Mouse (Mus musculus) heart, embryonic 10.5 days (tissue): ENCODE results near the gene Bpifa1. TPM values are rescaled to one million over a fixed set of nuclear protein-coding genes. Genes with fewer than 3 reads are reported as not detected.

Experiments
- DNase-seq: peaks from one replicate; pipeline ENCODE4 v3.0.0-alpha.2; 2017; ENCODE audit warnings: low spot score
- H3K27ac ChIP-seq: fragments of 300-500 bp; sonication (generic); 2 replicates; pipeline ENCODE4 v1.5.1; 2016; ENCODE audit warnings: mild to moderate bottlenecking
- H3K27me3 ChIP-seq: fragments of 300-500 bp; sonication (generic); 2 replicates; pipeline ENCODE4 v1.6.1; 2016; ENCODE audit warnings: mild to moderate bottlenecking; ENCODE audit not compliant: poor library complexity, insufficient read depth, severe bottlenecking
- H3K36me3 ChIP-seq: fragments of 300-500 bp; sonication (generic); 2 replicates; pipeline ENCODE4 v1.6.1; 2016; ENCODE audit warnings: mild to moderate bottlenecking, moderate library complexity
- H3K4me1 ChIP-seq: fragments of 300-500 bp; sonication (generic); 2 replicates; pipeline ENCODE4 v1.6.1; 2016; ENCODE audit warnings: mild to moderate bottlenecking
- H3K4me3 ChIP-seq: fragments of 300-500 bp; sonication (generic); 2 replicates; pipeline ENCODE4 v1.5.1; 2016; ENCODE audit warnings: mild to moderate bottlenecking, moderate library complexity
- H3K9me3 ChIP-seq: fragments of 300-500 bp; sonication (generic); 2 replicates; pipeline ENCODE4 v1.6.1; 2016; ENCODE audit warnings: mild to moderate bottlenecking, moderate library complexity
- WGBS: fragments of 180-500 bp; shearing (Covaris S2); methylation state at CpG from one replicate; pipeline ENCODE4 v1.1.7; 2016; 5-methylcytosine and 5-hydroxymethylcytosine counted together
- polyA plus RNA-seq: library from polyadenylated mRNA; unstranded; fragments of >200 nt; fragmentation: Nextera tagmentation; extraction: Ambion mirVana; gene quantifications from 2 replicates; pipeline ENCODE4 v1.2.1, GENCODE M21; 2016

The Bpifa1 gene
- polyA plus RNA-seq, 1 experiment from 2014 or later, result not detected

DNA sequence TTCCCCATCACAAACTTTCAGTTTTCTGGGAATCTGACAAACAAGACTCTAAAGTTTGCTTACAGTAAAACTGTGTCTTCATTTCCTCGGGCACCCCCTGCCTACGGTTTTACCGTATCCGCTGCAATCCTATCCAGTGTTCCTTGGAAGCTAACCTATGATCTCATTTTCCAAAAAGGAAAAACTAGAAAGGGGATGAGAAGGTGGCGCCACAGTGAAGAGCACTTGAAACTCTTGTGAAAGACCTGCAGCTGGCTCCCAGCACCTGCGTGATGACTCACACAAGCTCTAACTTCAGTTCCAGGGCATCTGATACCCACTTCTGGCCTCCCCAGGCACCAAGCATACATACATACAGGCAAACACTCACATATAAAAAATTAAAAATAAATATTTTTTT, 42.6 kb downstream of the Bpifa1 start:
- no peak overlapping the region for H3K4me3 ChIP-seq
- H3K27me3 ChIP-seq, result no peaks in the 10 kb centered on the region
- 89% methylated on average over 6 of the region's 6 CpGs for WGBS
- H3K4me1 ChIP-seq, result no peaks in the 10 kb centered on the region
- H3K27ac ChIP-seq, result no peak overlapping the region
- DNase-seq, result no peak
- no peaks in the 10 kb centered on the region for H3K9me3 ChIP-seq
- H3K36me3 ChIP-seq, result no peaks in the 10 kb centered on the region

DNA sequence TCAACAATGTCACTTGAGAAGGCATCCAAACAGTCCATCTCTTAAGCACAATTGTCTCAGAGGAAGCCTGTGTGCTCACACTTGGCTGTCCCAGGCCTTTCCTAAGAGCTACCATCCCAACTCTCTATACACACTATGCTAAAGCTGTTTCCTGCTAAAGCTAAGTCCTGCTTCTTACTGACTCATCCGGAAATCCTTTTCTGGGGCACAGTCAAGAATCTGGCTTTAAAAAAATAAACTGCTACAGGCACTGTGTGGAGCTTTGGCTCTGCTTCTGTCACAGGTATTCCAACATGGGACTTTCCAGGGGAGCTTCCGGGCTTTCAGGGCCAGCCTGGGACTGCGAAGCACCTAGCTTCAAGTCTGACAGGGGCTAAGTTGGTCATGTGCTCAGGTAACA, 43.1 kb downstream of the Bpifa1 start:
- no peaks in the 10 kb centered on the region for H3K27me3 ChIP-seq
- no peak overlapping the region for H3K27ac ChIP-seq
- no peak overlapping the region for H3K4me3 ChIP-seq
- no peaks in the 10 kb centered on the region for H3K4me1 ChIP-seq
- 80% methylated on average over 3 of the region's 3 CpGs for WGBS
- no peak for DNase-seq
- no peaks in the 10 kb centered on the region for H3K9me3 ChIP-seq
- no peaks in the 10 kb centered on the region for H3K36me3 ChIP-seq

DNA sequence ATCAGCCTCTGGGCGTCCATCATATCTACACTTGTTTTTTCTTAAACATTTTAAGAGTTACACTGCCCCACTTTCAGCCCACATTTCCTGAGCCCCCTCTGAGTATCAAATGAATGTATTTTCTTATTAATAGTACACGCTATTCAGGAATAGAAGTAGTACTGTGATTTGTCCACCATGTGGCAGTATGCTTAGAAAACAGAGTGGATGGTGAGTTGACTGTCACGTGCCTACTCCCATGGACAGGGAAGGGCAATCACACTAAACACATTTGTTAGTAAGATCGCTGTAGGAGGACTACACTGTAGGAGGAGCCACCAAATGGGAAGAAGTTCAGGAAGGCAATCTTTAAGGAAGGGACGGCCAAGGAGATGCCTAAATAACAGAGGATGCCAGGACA, 44.8 kb downstream of the Bpifa1 start:
- H3K4me1 ChIP-seq, result peaks cover 14% of the 10 kb centered on the region
- H3K4me3 ChIP-seq, result no peak overlapping the region
- no peaks in the 10 kb centered on the region for H3K27me3 ChIP-seq
- H3K27ac ChIP-seq, result no peak overlapping the region
- no peaks in the 10 kb centered on the region for H3K9me3 ChIP-seq
- DNase-seq, result no peak
- 43% methylated on average over 5 of the region's 5 CpGs for WGBS
- no peaks in the 10 kb centered on the region for H3K36me3 ChIP-seq

DNA sequence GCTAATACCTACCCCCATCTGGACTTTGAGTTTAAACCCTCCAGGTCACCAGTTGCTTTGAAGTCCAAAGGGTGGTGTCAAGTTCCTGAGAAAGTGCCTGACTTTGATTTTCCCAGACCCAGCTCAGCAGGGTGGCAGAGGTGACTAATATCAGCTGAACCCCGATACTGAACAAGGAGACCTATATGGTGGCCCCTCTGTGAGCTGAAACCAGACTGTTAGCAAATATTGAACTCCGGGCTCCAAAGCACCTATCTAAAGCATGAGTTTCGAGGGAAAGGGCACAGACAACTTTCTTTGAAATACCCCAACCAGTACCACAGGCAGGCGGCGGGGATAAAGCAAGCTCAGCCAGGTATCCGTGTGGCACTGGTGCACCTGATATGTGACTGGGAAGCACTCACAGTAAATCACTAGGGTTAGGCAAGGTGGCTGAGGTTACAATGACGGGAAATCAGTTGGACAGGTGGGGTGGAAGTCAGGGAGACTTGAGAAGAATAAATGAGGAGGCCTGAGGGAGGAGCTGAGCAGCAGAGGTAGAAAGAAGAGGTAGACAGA, 47.3 kb downstream of the Bpifa1 start:
- H3K4me1 ChIP-seq, result peaks cover 19% of the 10 kb centered on the region
- no peak overlapping the region for H3K27ac ChIP-seq
- H3K27me3 ChIP-seq, result no peaks in the 10 kb centered on the region
- no peaks in the 10 kb centered on the region for H3K9me3 ChIP-seq
- 80% methylated on average over 7 of the region's 7 CpGs for WGBS
- no peaks in the 10 kb centered on the region for H3K36me3 ChIP-seq
- H3K4me3 ChIP-seq, result no peak overlapping the region
- DNase-seq, result no peak

DNA sequence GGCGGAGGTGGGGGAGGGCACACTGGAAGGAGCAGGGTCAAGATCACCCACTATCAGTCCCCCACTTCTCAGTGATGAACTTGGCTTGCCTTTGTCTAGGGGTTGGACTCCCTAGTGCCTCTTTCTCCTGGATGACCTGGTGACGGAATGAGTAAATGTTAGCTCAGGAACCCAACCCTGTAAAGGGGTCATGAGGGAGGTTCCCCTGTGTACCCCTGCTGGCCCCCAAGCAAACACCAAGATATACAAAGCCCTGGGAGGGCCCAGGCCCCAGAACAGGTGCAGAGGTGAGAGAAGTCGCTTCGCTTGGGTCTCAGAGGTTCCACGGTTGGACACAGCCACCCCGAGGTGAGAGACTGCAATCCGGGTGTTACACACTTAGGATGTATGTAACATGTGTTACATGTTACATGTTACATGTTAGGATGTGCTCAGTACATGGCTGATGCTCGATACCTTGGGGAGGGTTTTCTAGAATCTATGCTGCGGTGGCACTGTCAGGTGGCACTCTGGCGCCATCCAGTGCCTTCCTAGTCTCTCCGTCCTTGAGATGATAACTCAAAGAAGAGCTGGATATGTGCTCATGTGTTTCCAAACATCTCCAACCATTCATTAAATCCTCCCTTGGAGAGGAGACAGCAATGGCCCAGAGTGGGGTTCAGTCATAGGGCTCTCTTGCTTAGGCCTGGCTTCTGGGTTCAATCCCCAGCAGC, 48.0 kb downstream of the Bpifa1 start, which contains the start of gene Bpifb1:
Gene Bpifb1, plus strand, starts transcription at position 273 of the 713 bp plus-strand sequence.
- 77% methylated on average over 11 of the region's 11 CpGs for WGBS
- no peaks in the 10 kb centered on the region for H3K9me3 ChIP-seq
- H3K4me1 ChIP-seq, result peaks cover 19% of the 10 kb centered on the region
- H3K4me3 ChIP-seq, result no peak within 1 kb of the TSS
- H3K36me3 ChIP-seq, result no peaks in the 10 kb centered on the region
- no peak within 1 kb of the TSS for H3K27ac ChIP-seq
- no peak for DNase-seq
- no peaks in the 10 kb centered on the region for H3K27me3 ChIP-seq

DNA sequence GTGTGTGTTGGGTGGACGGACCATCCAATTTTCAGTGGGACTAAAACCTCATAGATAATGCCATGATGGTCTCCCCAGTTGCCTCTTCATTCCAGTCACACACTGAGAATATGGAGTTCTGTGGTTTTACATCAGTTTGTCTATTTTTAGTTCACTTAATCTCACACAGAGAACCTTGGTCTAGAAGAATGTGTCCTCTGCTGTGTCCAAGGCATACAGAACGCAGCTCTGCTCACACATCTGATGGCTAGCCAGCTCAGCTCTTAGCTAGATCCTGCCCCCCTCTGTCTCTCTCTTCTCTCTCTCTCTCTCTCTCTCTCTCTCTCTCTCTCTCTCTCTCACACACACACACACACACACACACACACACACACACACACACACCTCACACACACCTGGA, 49.5 kb downstream of the Bpifa1 start:
- no peak for DNase-seq
- WGBS, result 55% methylated on average over 2 of the region's 2 CpGs
- Histone ChIP-seq H3K4me3 (no peak overlapping the region), H3K9me3 (no peaks in the 10 kb centered on the region), H3K4me1 (peaks cover 19% of the 10 kb centered on the region), H3K27me3 (no peaks in the 10 kb centered on the region; the same call in 1 of the 2 replicates), H3K36me3 (no peaks in the 10 kb centered on the region), H3K27ac (peak overlapping the region; percentile 63; the same call in 1 of the 2 replicates)

DNA sequence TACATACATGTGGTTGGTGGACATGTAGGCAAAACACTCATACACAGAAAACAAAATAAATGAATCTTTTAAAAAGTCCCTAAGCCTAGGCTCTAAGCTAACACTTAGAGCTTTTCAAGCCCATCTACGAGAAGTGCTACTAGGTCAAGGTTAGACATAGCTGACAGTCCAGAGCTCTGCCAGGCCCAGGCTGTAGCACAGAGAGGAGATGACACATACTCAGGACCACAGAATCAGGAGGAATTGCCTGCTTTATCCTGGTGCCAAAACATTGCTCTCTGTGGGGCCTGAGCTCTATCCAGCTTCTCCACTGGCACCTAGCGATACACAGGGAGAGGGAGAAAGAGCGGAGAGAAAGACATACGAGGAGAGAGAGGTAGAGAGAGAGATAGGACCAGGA, 50.4 kb downstream of the Bpifa1 start:
- peaks cover 2% of the 10 kb centered on the region; the same call in 1 of the 2 replicates for H3K27me3 ChIP-seq
- H3K9me3 ChIP-seq, result no peaks in the 10 kb centered on the region
- no peak overlapping the region for H3K27ac ChIP-seq
- no peak for DNase-seq
- 82% methylated on average over 4 of the region's 4 CpGs for WGBS
- H3K4me3 ChIP-seq, result no peak overlapping the region
- peaks cover 19% of the 10 kb centered on the region for H3K4me1 ChIP-seq
- no peaks in the 10 kb centered on the region for H3K36me3 ChIP-seq

DNA sequence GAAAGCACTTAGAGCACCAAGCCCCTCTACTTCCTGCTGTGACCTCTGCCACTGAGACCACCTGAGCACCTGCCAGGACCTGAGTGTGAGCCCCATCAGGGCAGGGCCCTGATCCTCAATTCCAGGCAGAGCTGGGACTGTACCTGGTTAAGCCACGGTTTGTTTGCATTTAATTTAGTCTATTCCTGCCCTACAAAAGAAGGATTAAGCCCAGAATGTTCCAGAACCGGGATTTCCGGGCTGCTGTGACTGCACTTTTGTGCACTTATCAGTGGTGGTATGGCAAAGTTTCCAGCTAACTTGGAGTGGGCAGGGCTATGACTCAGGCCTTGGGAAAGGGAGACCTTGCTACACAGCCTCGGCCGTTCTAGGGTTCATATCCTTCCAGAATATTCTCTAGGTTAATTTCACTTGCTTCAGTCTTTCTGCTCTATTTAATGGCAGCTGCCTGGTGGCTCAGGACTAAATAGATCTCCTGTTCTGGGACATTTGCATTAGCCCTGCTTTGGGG, 51.4 kb downstream of the Bpifa1 start:
- Histone ChIP-seq H3K27me3 (peaks cover 3% of the 10 kb centered on the region; the same call in 1 of the 2 replicates), H3K4me3 (no peak overlapping the region), H3K27ac (no peak overlapping the region), H3K4me1 (peaks cover 19% of the 10 kb centered on the region), H3K36me3 (no peaks in the 10 kb centered on the region), H3K9me3 (no peaks in the 10 kb centered on the region)
- no peak for DNase-seq
- 58% methylated on average over 5 of the region's 5 CpGs for WGBS

DNA sequence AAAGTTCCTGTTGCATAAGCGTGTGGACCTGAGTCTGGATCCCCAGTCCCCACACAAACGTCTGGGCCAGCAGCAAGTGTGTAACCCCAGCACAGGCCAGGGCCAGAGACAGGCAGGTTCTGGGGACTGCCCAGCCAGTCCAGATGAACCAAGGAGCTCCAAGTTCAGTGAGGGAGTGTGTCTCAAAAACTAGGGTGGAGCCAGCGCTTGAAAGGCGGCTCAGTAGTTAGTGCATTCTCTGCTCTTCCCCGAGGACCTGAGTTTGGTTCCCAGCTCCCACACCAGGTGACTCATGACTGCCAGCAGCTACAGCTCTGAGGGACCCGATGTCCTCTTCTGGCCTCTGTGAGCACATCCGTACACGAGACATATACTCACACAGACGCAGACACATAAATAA, 54.4 kb downstream of the Bpifa1 start:
- H3K4me1 ChIP-seq, result peaks cover 9% of the 10 kb centered on the region
- DNase-seq, result no peak
- no peak overlapping the region for H3K4me3 ChIP-seq
- 83% methylated on average over 9 of the region's 9 CpGs for WGBS
- H3K27ac ChIP-seq, result no peak overlapping the region
- no peaks in the 10 kb centered on the region for H3K9me3 ChIP-seq
- no peaks in the 10 kb centered on the region for H3K36me3 ChIP-seq
- peaks cover 14% of the 10 kb centered on the region; the same call in 1 of the 2 replicates for H3K27me3 ChIP-seq

Other genes starting within 250 kb of the Bpifa1 start
- gene Bpifb6, start 242.5 kb upstream of the Bpifa1 start, polyA plus RNA-seq, result not detected in 2 replicates
- not detected in 2 replicates for gene Bpifb3, start 224.7 kb upstream of the Bpifa1 start, polyA plus RNA-seq
- gene Bpifb4, start 204.7 kb upstream of the Bpifa1 start, polyA plus RNA-seq, result not detected in 2 replicates
- not detected in 2 replicates for gene Bpifa6, start 167.9 kb upstream of the Bpifa1 start, polyA plus RNA-seq
- gene Bpifa2, start 134.6 kb upstream of the Bpifa1 start, polyA plus RNA-seq, result not detected in 2 replicates
- not detected in 2 replicates for gene Bpifa3, start 12.5 kb upstream of the Bpifa1 start, polyA plus RNA-seq
- gene Bpifa5, start 19.7 kb downstream of the Bpifa1 start, polyA plus RNA-seq, result not detected in 2 replicates
- 0.39 TPM in 1 of 2 replicates, not detected in the other for gene Bpifb1, start 47.9 kb downstream of the Bpifa1 start, polyA plus RNA-seq
- gene Bpifb5, start 80.9 kb downstream of the Bpifa1 start, polyA plus RNA-seq, result 0.48 and 0.51 TPM in 2 replicates
- gene Bpifb9a, start 115.0 kb downstream of the Bpifa1 start, polyA plus RNA-seq, result 0.07 TPM in 1 of 2 replicates, not detected in the other
- gene Bpifb9b, start 164.3 kb downstream of the Bpifa1 start, polyA plus RNA-seq, result not detected in 2 replicates
- 15.7 and 18.7 TPM in 2 replicates for gene Cdk5rap1, start 230.1 kb downstream of the Bpifa1 start, polyA plus RNA-seq